Mouse (Mus musculus) kidney, embryonic 14.5 days (tissue): ENCODE measurements around the gene Iqcd. TPM values are rescaled to one million over a fixed set of nuclear protein-coding genes. Genes with fewer than 3 reads are reported as not detected.

Experiments
- ATAC-seq: fragments of 200-750 bp; cut with Nextera tagmentation; 2 replicates; pipeline ENCODE4 v1.8.0; 2017; ENCODE audit warnings: moderate number of reproducible peaks, mild to moderate bottlenecking, moderate TSS enrichment, moderate library complexity; ENCODE audit not compliant: low FRiP score, low TSS enrichment
- H3K27ac ChIP-seq: fragments of 300-500 bp; sonication (generic); 2 replicates; pipeline ENCODE4 v1.5.1; 2014; ENCODE audit warnings: low read depth, mild to moderate bottlenecking, low read length, moderate library complexity, mixed read lengths
- H3K27me3 ChIP-seq: fragments of 300-500 bp; sonication (generic); 2 replicates; pipeline ENCODE4 v1.6.1; 2014; ENCODE audit warnings: mild to moderate bottlenecking, low read length; ENCODE audit not compliant: control insufficient read depth, insufficient read depth
- H3K36me3 ChIP-seq: fragments of 300-500 bp; sonication (generic); 2 replicates; pipeline ENCODE4 v1.6.1; 2014; ENCODE audit warnings: low read length, mixed read lengths; ENCODE audit not compliant: control insufficient read depth, insufficient read depth
- H3K4me1 ChIP-seq: fragments of 300-500 bp; sonication (generic); 2 replicates; pipeline ENCODE4 v1.6.1; 2014; ENCODE audit warnings: low read length, mixed read lengths; ENCODE audit not compliant: control insufficient read depth, insufficient read depth
- H3K4me2 ChIP-seq: fragments of 300-500 bp; sonication (generic); replicated peaks from 2 replicates; pipeline ENCODE4 v1.6.1; 2014; ENCODE audit warnings: low read depth, mild to moderate bottlenecking, low read length
- H3K4me3 ChIP-seq: fragments of 300-500 bp; sonication (generic); 2 replicates; pipeline ENCODE4 v1.5.1; 2014; ENCODE audit warnings: mild to moderate bottlenecking, low read length
- H3K9ac ChIP-seq: fragments of 300-500 bp; sonication (generic); 2 replicates; pipeline ENCODE4 v1.6.1; 2014; ENCODE audit warnings: low read depth, mild to moderate bottlenecking, low read length, moderate library complexity
- H3K9me3 ChIP-seq: fragments of 300-500 bp; sonication (generic); 2 replicates; pipeline ENCODE4 v1.6.1; 2016; ENCODE audit warnings: low read length; ENCODE audit not compliant: control insufficient read depth
- WGBS: fragments of 180-500 bp; shearing (Covaris S2); extraction: QIAGEN DNeasy Blood & Tissue Kit; methylation state at CpG from one replicate; pipeline ENCODE4 v1.1.7; 2014; 5-methylcytosine and 5-hydroxymethylcytosine counted together
- polyA plus RNA-seq: library from polyadenylated mRNA; unstranded; fragments of >200 nt; fragmentation: Nextera tagmentation; extraction: Ambion mirVana; gene quantifications from 2 replicates; pipeline ENCODE4 v1.2.1, GENCODE M21; 2014

Iqcd gene
- polyA plus RNA-seq, 1 experiment from 2014 or later, result 1.4 TPM

GRCm38 (mm10) chr5:120560616-120561311, 28.1 kb upstream of the Iqcd start:
- no peaks in the 10 kb centered on the region for H3K27me3 ChIP-seq
- 4% methylated on average over 16 of the region's 16 CpGs for WGBS
- peak overlapping the region; percentile 34; the same call in 1 of the 2 replicates for H3K9ac ChIP-seq
- H3K36me3 ChIP-seq, result peaks cover 12% of the 10 kb centered on the region
- H3K4me2 ChIP-seq, result peak overlapping the region; percentile 34
- H3K4me3 ChIP-seq, result peak overlapping the region; percentile 18
- H3K27ac ChIP-seq, result peak overlapping the region; percentile 91
- no peaks in the 10 kb centered on the region for H3K9me3 ChIP-seq
- peak; percentile 77 for ATAC-seq
- peaks cover 50% of the 10 kb centered on the region for H3K4me1 ChIP-seq

- peak overlapping the region; percentile 37; the same call in 1 of the 2 replicates for H3K9ac ChIP-seq
- ATAC-seq, result peak; percentile 74
- peaks cover 75% of the 10 kb centered on the region for H3K4me1 ChIP-seq
- H3K9me3 ChIP-seq, result no peaks in the 10 kb centered on the region
- H3K4me2 ChIP-seq, result peak overlapping the region; percentile 15; the same call in 1 of the 2 replicates
- H3K27ac ChIP-seq, result peak overlapping the region; percentile 96
- 17% methylated on average over 28 of the region's 28 CpGs for WGBS
- no peak overlapping the region; the same call in 1 of the 2 replicates for H3K4me3 ChIP-seq
- no peaks in the 10 kb centered on the region for H3K27me3 ChIP-seq
- H3K36me3 ChIP-seq, result no peaks in the 10 kb centered on the region
Measured at GRCm38 (mm10) chr5:120562956-120563913, 25.6 kb upstream of the Iqcd start.

GRCm38 (mm10) chr5:120563914-120564311, 24.9 kb upstream of the Iqcd start:
- H3K4me2 ChIP-seq, result no peak overlapping the region
- H3K27ac ChIP-seq, result peak overlapping the region; percentile 96
- ATAC-seq, result no peak
- H3K36me3 ChIP-seq, result no peaks in the 10 kb centered on the region
- H3K27me3 ChIP-seq, result no peaks in the 10 kb centered on the region
- peaks cover 80% of the 10 kb centered on the region for H3K4me1 ChIP-seq
- H3K9ac ChIP-seq, result no peak overlapping the region
- no peak overlapping the region for H3K4me3 ChIP-seq
- WGBS, result 21% methylated on average over 4 of the region's 4 CpGs
- H3K9me3 ChIP-seq, result no peaks in the 10 kb centered on the region

- Histone ChIP-seq H3K9ac (no peak overlapping the region; the same call in 1 of the 2 replicates), H3K27ac (peak overlapping the region; percentile 20; the same call in 1 of the 2 replicates), H3K4me1 (peaks cover 81% of the 10 kb centered on the region), H3K4me3 (no peak overlapping the region), H3K9me3 (no peaks in the 10 kb centered on the region), H3K4me2 (no peak overlapping the region), H3K27me3 (no peaks in the 10 kb centered on the region; the same call in 1 of the 2 replicates), H3K36me3 (no peaks in the 10 kb centered on the region)
- 41% methylated on average over 15 of the region's 15 CpGs for WGBS
- no peak for ATAC-seq
Measured at GRCm38 (mm10) chr5:120565171-120565905, 23.5 kb upstream of the Iqcd start.

GRCm38 (mm10) chr5:120566101-120566500, 22.7 kb upstream of the Iqcd start:
- 71% methylated on average over 5 of the region's 5 CpGs for WGBS
- peak overlapping the region; percentile 20; the same call in 1 of the 2 replicates for H3K27ac ChIP-seq
- no peak for ATAC-seq
- H3K9me3 ChIP-seq, result no peaks in the 10 kb centered on the region
- no peaks in the 10 kb centered on the region; the same call in 1 of the 2 replicates for H3K27me3 ChIP-seq
- no peak overlapping the region for H3K4me2 ChIP-seq
- H3K4me1 ChIP-seq, result peaks cover 83% of the 10 kb centered on the region
- H3K36me3 ChIP-seq, result no peaks in the 10 kb centered on the region
- peak overlapping the region; percentile 31; the same call in 1 of the 2 replicates for H3K9ac ChIP-seq
- H3K4me3 ChIP-seq, result no peak overlapping the region

GRCm38 (mm10) chr5:120566681-120567252, 22.0 kb upstream of the Iqcd start:
- Histone ChIP-seq H3K27ac (peak overlapping the region; percentile 80), H3K4me2 (no peak overlapping the region), H3K4me1 (peaks cover 88% of the 10 kb centered on the region), H3K9ac (peak overlapping the region; percentile 45), H3K27me3 (no peaks in the 10 kb centered on the region; the same call in 1 of the 2 replicates), H3K9me3 (no peaks in the 10 kb centered on the region), H3K36me3 (no peaks in the 10 kb centered on the region), H3K4me3 (no peak overlapping the region)
- 38% methylated on average over 9 of the region's 9 CpGs for WGBS
- ATAC-seq, result no peak

- peaks cover 89% of the 10 kb centered on the region for H3K4me1 ChIP-seq
- no peaks in the 10 kb centered on the region; the same call in 1 of the 2 replicates for H3K27me3 ChIP-seq
- no peak overlapping the region for H3K4me2 ChIP-seq
- no peak for ATAC-seq
- H3K9ac ChIP-seq, result peak overlapping the region; percentile 45
- H3K9me3 ChIP-seq, result no peaks in the 10 kb centered on the region
- no peaks in the 10 kb centered on the region for H3K36me3 ChIP-seq
- whole genome bisulfite sequencing, result 13% methylated on average over 21 of the region's 21 CpGs
- H3K27ac ChIP-seq, result peak overlapping the region; percentile 80
- no peak overlapping the region for H3K4me3 ChIP-seq
Measured at GRCm38 (mm10) chr5:120567253-120567701, 21.5 kb upstream of the Iqcd start.

GRCm38 (mm10) chr5:120567761-120568211, 21.0 kb upstream of the Iqcd start:
- 30% methylated on average over 14 of the region's 14 CpGs for WGBS
- no peak for ATAC-seq
- H3K4me3 ChIP-seq, result no peak overlapping the region
- peaks cover 86% of the 10 kb centered on the region for H3K4me1 ChIP-seq
- H3K27ac ChIP-seq, result peak overlapping the region; percentile 80
- no peaks in the 10 kb centered on the region; the same call in 1 of the 2 replicates for H3K27me3 ChIP-seq
- no peak overlapping the region for H3K4me2 ChIP-seq
- no peaks in the 10 kb centered on the region for H3K36me3 ChIP-seq
- H3K9ac ChIP-seq, result peak overlapping the region; percentile 45; the same call in 1 of the 2 replicates
- H3K9me3 ChIP-seq, result no peaks in the 10 kb centered on the region
